Mouse (Mus musculus) heart, embryonic 12.5 days (tissue): Measurements from ENCODE around the gene Zbtb34. TPM values are rescaled to one million over a fixed set of nuclear protein-coding genes. Genes with fewer than 3 reads are reported as not detected.

Experiments used
- ATAC-seq: fragments of 200-750 bp; cut with Nextera tagmentation; 2 replicates; pipeline ENCODE4 v1.8.0; 2017; ENCODE audit warnings: moderate TSS enrichment, moderate library complexity; ENCODE audit not compliant: insufficient number of reproducible peaks, low FRiP score
- H3K27ac ChIP-seq: fragments of 300-500 bp; sonication (generic); 2 replicates; pipeline ENCODE4 v1.5.1; 2016; ENCODE audit warnings: mild to moderate bottlenecking, moderate library complexity; ENCODE audit not compliant: poor library complexity, severe bottlenecking
- H3K27me3 ChIP-seq: fragments of 300-500 bp; sonication (generic); replicated peaks from 2 replicates; pipeline ENCODE4 v1.6.1; 2016; ENCODE audit warnings: mild to moderate bottlenecking, moderate library complexity
- H3K36me3 ChIP-seq: fragments of 300-500 bp; sonication (generic); 2 replicates; pipeline ENCODE4 v1.6.1; 2016; ENCODE audit warnings: mild to moderate bottlenecking, moderate library complexity
- H3K4me1 ChIP-seq: fragments of 300-500 bp; sonication (generic); replicated peaks from 2 replicates; pipeline ENCODE4 v1.6.1; 2016; ENCODE audit warnings: mild to moderate bottlenecking
- H3K4me2 ChIP-seq: fragments of 300-500 bp; sonication (generic); 2 replicates; pipeline ENCODE4 v1.6.1; 2016; ENCODE audit warnings: mild to moderate bottlenecking, moderate library complexity
- H3K4me3 ChIP-seq: fragments of 300-500 bp; sonication (generic); 2 replicates; pipeline ENCODE4 v1.5.1; 2016; ENCODE audit warnings: mild to moderate bottlenecking
- H3K9ac ChIP-seq: fragments of 300-500 bp; sonication (generic); 2 replicates; pipeline ENCODE4 v1.6.1; 2016; ENCODE audit warnings: mild to moderate bottlenecking, moderate library complexity
- H3K9me3 ChIP-seq: fragments of 300-500 bp; sonication (generic); replicated peaks from 2 replicates; pipeline ENCODE4 v1.6.1; 2016; ENCODE audit warnings: mild to moderate bottlenecking, moderate library complexity
- WGBS: fragments of 180-500 bp; shearing (Covaris S2); methylation state at CpG from one replicate; pipeline ENCODE4 v1.1.7; 2016; 5-methylcytosine and 5-hydroxymethylcytosine counted together
- polyA plus RNA-seq: library from polyadenylated mRNA; unstranded; fragments of >200 nt; fragmentation: Nextera tagmentation; extraction: Ambion mirVana; gene quantifications from 2 replicates; pipeline ENCODE4 v1.2.1, GENCODE M21; 2016

Gene Zbtb34
- polyA plus RNA-seq, result 6.9 and 8.1 TPM in 2 replicates

GRCm38 (mm10) chr2:33430771-33431699 is at the start of gene Zbtb34:
Gene Zbtb34, minus strand, starts transcription at chr2:33431324.
- H3K9me3 ChIP-seq, result no peaks in the 10 kb centered on the region
- H3K4me1 ChIP-seq, result peaks cover 25% of the 10 kb centered on the region
- peak within 1 kb of the TSS; percentile 84 for H3K4me2 ChIP-seq
- peak within 1 kb of the TSS; percentile 93 for H3K4me3 ChIP-seq
- peak within 1 kb of the TSS; percentile 93 for H3K9ac ChIP-seq
- H3K36me3 ChIP-seq, result peaks cover 11% of the 10 kb centered on the region
- peak; percentile 73 for ATAC-seq
- H3K27me3 ChIP-seq, result no peaks in the 10 kb centered on the region
- WGBS, result under 1% methylated on average over 83 of the region's 102 CpGs
- H3K27ac ChIP-seq, result peak within 1 kb of the TSS; percentile 69

GRCm38 (mm10) chr2:33477961-33478755 is 47.0 kb upstream of the Zbtb34 start:
- H3K27me3 ChIP-seq, result 0 out of 2 replicates have a peak, but pooled peaks cover 6% of the 10 kb centered on the region
- no peak for ATAC-seq
- H3K4me2 ChIP-seq, result no peak overlapping the region
- no peaks in the 10 kb centered on the region for H3K4me1 ChIP-seq
- H3K27ac ChIP-seq, result no peak overlapping the region
- 0 out of 2 replicates have a peak, but pooled peaks cover 2% of the 10 kb centered on the region for H3K9me3 ChIP-seq
- H3K4me3 ChIP-seq, result no peak overlapping the region
- WGBS, result 84% methylated on average over 10 of the region's 10 CpGs
- no peaks in the 10 kb centered on the region for H3K36me3 ChIP-seq
- no peak overlapping the region for H3K9ac ChIP-seq

- no peak overlapping the region for H3K4me3 ChIP-seq
- no peak for ATAC-seq
- H3K9me3 ChIP-seq, result no peaks in the 10 kb centered on the region; the same call in 1 of the 2 replicates
- no peak overlapping the region for H3K4me2 ChIP-seq
- 0 out of 2 replicates have a peak, but pooled peaks cover 15% of the 10 kb centered on the region for H3K27me3 ChIP-seq
- H3K4me1 ChIP-seq, result no peaks in the 10 kb centered on the region
- no peak overlapping the region for H3K27ac ChIP-seq
- no peaks in the 10 kb centered on the region for H3K36me3 ChIP-seq
- no peak overlapping the region for H3K9ac ChIP-seq
Measured at GRCm38 (mm10) chr2:33475961-33476360, 44.8 kb upstream of the Zbtb34 start.

GRCm38 (mm10) chr2:33468466-33469097 is 37.5 kb upstream of the Zbtb34 start, which contains the start of gene Zbtb43:
Gene Zbtb43, minus strand, starts transcription at chr2:33468559.
- H3K27ac ChIP-seq, result peak within 1 kb of the TSS; percentile 73; the same call in 1 of the 2 replicates
- H3K36me3 ChIP-seq, result peaks cover 8% of the 10 kb centered on the region
- peak within 1 kb of the TSS; percentile 99 for H3K9ac ChIP-seq
- 5% methylated on average over 36 of the region's 36 CpGs for WGBS
- peaks cover 21% of the 10 kb centered on the region for H3K4me1 ChIP-seq
- peak within 1 kb of the TSS; percentile 100 for H3K4me3 ChIP-seq
- H3K4me2 ChIP-seq, result peak within 1 kb of the TSS; percentile 89
- peak; percentile 94 for ATAC-seq
- H3K27me3 ChIP-seq, result 0 out of 2 replicates have a peak, but pooled peaks cover 9% of the 10 kb centered on the region
- no peaks in the 10 kb centered on the region; the same call in 1 of the 2 replicates for H3K9me3 ChIP-seq

- 5% methylated on average over 57 of the region's 57 CpGs for WGBS
Measured at GRCm38 (mm10) chr2:33467546-33468465, 36.7 kb upstream of the Zbtb34 start.

GRCm38 (mm10) chr2:33465966-33466365 is 34.8 kb upstream of the Zbtb34 start:
- no peaks in the 10 kb centered on the region for H3K27me3 ChIP-seq
- H3K27ac ChIP-seq, result no peak overlapping the region
- ATAC-seq, result no peak
- peak overlapping the region; percentile 37; the same call in 1 of the 2 replicates for H3K9ac ChIP-seq
- no peak overlapping the region for H3K4me3 ChIP-seq
- H3K4me1 ChIP-seq, result peaks cover 21% of the 10 kb centered on the region
- H3K4me2 ChIP-seq, result no peak overlapping the region
- no peaks in the 10 kb centered on the region for H3K9me3 ChIP-seq
- 77% methylated on average over 4 of the region's 4 CpGs for WGBS
- peaks cover 32% of the 10 kb centered on the region for H3K36me3 ChIP-seq

More at GRCm38 (mm10) chr2:33467546-33468465, 36.7 kb upstream of the Zbtb34 start:
- H3K4me1 ChIP-seq, result peaks cover 21% of the 10 kb centered on the region
- H3K9me3 ChIP-seq, result no peaks in the 10 kb centered on the region; the same call in 1 of the 2 replicates
- H3K36me3 ChIP-seq, result peaks cover 14% of the 10 kb centered on the region
- H3K27me3 ChIP-seq, result 0 out of 2 replicates have a peak, but pooled peaks cover 7% of the 10 kb centered on the region
- H3K4me2 ChIP-seq, result peak overlapping the region; percentile 89
- ATAC-seq, result peak; percentile 71
- H3K27ac ChIP-seq, result peak overlapping the region; percentile 73; the same call in 1 of the 2 replicates
- H3K9ac ChIP-seq, result peak overlapping the region; percentile 99
- peak overlapping the region; percentile 100 for H3K4me3 ChIP-seq

GRCm38 (mm10) chr2:33465215-33465614 is 34.1 kb upstream of the Zbtb34 start:
- H3K4me3 ChIP-seq, result no peak overlapping the region
- no peaks in the 10 kb centered on the region for H3K9me3 ChIP-seq
- no peak for ATAC-seq
- no peaks in the 10 kb centered on the region for H3K27me3 ChIP-seq
- no peak overlapping the region for H3K4me2 ChIP-seq
- H3K27ac ChIP-seq, result no peak overlapping the region
- H3K36me3 ChIP-seq, result peaks cover 39% of the 10 kb centered on the region
- WGBS, result 82% methylated on average over 5 of the region's 5 CpGs
- H3K9ac ChIP-seq, result no peak overlapping the region
- peaks cover 21% of the 10 kb centered on the region for H3K4me1 ChIP-seq

- WGBS, result 86% methylated on average over 7 of the region's 7 CpGs
- H3K36me3 ChIP-seq, result peaks cover 61% of the 10 kb centered on the region
- no peak for ATAC-seq
- H3K4me2 ChIP-seq, result no peak overlapping the region
- H3K27ac ChIP-seq, result no peak overlapping the region
- H3K27me3 ChIP-seq, result no peaks in the 10 kb centered on the region
- H3K9me3 ChIP-seq, result no peaks in the 10 kb centered on the region
- H3K4me3 ChIP-seq, result no peak overlapping the region
- H3K9ac ChIP-seq, result no peak overlapping the region
- peaks cover 19% of the 10 kb centered on the region for H3K4me1 ChIP-seq
Measured at GRCm38 (mm10) chr2:33462066-33462465, 30.9 kb upstream of the Zbtb34 start.

- WGBS, result 84% methylated on average over 1 of the region's 1 CpGs
Measured at GRCm38 (mm10) chr2:33461066-33461465, 29.9 kb upstream of the Zbtb34 start.

GRCm38 (mm10) chr2:33459660-33460059 is 28.5 kb upstream of the Zbtb34 start:
- no peak overlapping the region for H3K27ac ChIP-seq
- no peak overlapping the region for H3K4me2 ChIP-seq
- no peak overlapping the region for H3K4me3 ChIP-seq
- no peak for ATAC-seq
- peaks cover 75% of the 10 kb centered on the region for H3K36me3 ChIP-seq
- H3K4me1 ChIP-seq, result peaks cover 5% of the 10 kb centered on the region; the same call in 1 of the 2 replicates
- H3K9me3 ChIP-seq, result no peaks in the 10 kb centered on the region
- no peaks in the 10 kb centered on the region for H3K27me3 ChIP-seq
- 51% methylated on average over 4 of the region's 4 CpGs for WGBS
- H3K9ac ChIP-seq, result no peak overlapping the region

More at GRCm38 (mm10) chr2:33461066-33461465, 29.9 kb upstream of the Zbtb34 start:
- Histone ChIP-seq H3K27me3 (no peaks in the 10 kb centered on the region), H3K9me3 (no peaks in the 10 kb centered on the region), H3K27ac (no peak overlapping the region), H3K4me1 (peaks cover 14% of the 10 kb centered on the region), H3K4me3 (no peak overlapping the region), H3K36me3 (peaks cover 64% of the 10 kb centered on the region), H3K9ac (no peak overlapping the region), H3K4me2 (no peak overlapping the region)
- no peak for ATAC-seq
